Mouse (Mus musculus) heart, postnatal 0 days (tissue): ENCODE results near the gene Plxdc2.

Experiments
- CTCF ChIP-seq: IDR thresholded peaks from 2 replicates; pipeline ENCODE4 v1.5.1; 2016; ENCODE audit warnings: antibody characterized with exemption, control low read depth, low read depth
- EP300 ChIP-seq: IDR thresholded peaks from 2 replicates; pipeline ENCODE4 v1.6.1; 2016; ENCODE audit warnings: antibody characterized with exemption, low read depth

DNA sequence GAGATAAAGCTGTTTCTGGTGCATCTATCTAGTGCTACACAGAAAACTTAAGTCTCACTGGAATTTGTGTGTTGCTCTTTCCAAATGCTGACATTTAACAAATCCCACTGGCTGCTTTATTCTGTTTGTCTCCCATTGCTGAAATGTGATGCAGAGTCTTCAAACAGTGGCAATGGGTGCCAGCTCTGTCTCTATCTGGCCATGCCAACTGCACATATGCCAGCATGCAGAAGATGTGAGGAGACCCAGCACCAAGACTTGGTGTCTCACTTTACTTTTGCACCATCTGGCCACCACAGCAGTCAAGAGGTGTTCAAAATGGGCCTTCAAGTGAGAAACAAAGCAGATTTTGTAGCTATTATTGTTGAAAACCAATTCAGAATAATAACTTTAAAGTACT is 439.2 kb downstream of the Plxdc2 start:
- no peak for TF ChIP-seq CTCF
- TF ChIP-seq EP300 = no peak
